Mouse (Mus musculus): ENCODE data around the gene P3h3.
"Not testable (repeated sequence)": the region's sequence is repeated elsewhere in the genome, so short reads cannot be mapped to it uniquely, and the experiment has no call there.

Gene P3h3

GRCm38 (mm10) chr6:124809052-124809774 lies 48.3 kb downstream of the P3h3 start:
- peak; percentile 65 for DNase-seq (ENCODE audit: low read depth)

- peak; percentile 46 for DNase-seq (ENCODE audit: low read depth)
These were observed 49.1 kb downstream of the P3h3 start, which contains the start of gene Spsb2 for GRCm38 (mm10) chr6:124808358-124809012. Spsb2 (plus strand) TSS chr6:124808661.

- no peak for DNase-seq (ENCODE audit: low read depth)
These were observed 49.6 kb downstream of the P3h3 start for GRCm38 (mm10) chr6:124807986-124808357.

GRCm38 (mm10) chr6:124807366-124807765 lies 50.2 kb downstream of the P3h3 start:
- no peak for DNase-seq (ENCODE audit: low read depth)

- DNase-seq (ENCODE audit: low read depth), result no peak
These were observed 51.0 kb downstream of the P3h3 start for GRCm38 (mm10) chr6:124806446-124807140.

- DNase-seq (ENCODE audit: low read depth), result peak; percentile 86
These were observed 51.9 kb downstream of the P3h3 start for GRCm38 (mm10) chr6:124805341-124806321.

GRCm38 (mm10) chr6:124804341-124804740 lies 53.2 kb downstream of the P3h3 start:
- no peak for DNase-seq (ENCODE audit: low read depth)

- DNase-seq (ENCODE audit: low read depth), result not testable (repeated sequence)
These were observed 53.9 kb downstream of the P3h3 start for GRCm38 (mm10) chr6:124803691-124804090.

- no peak for DNase-seq (ENCODE audit: low read depth)
These were observed 54.5 kb downstream of the P3h3 start for GRCm38 (mm10) chr6:124803061-124803460.

- not testable (repeated sequence) for DNase-seq (ENCODE audit: low read depth)
These were observed 55.2 kb downstream of the P3h3 start for GRCm38 (mm10) chr6:124802400-124802799.

GRCm38 (mm10) chr6:124796200-124796599 lies 61.4 kb downstream of the P3h3 start:
- no peak for DNase-seq (ENCODE audit: low read depth)

GRCm38 (mm10) chr6:124795781-124796180 lies 61.8 kb downstream of the P3h3 start:
- DNase-seq (ENCODE audit: low read depth), result no peak

GRCm38 (mm10) chr6:124791911-124792310 lies 65.6 kb downstream of the P3h3 start:
- no peak for DNase-seq (ENCODE audit: low read depth)
